Mouse (Mus musculus) lung, postnatal 0 days (tissue): ENCODE measurements around the gene Uckl1. TPM values are rescaled to one million over a fixed set of nuclear protein-coding genes. Genes with fewer than 3 reads are reported as not detected.

Source experiments
- ATAC-seq: fragments of 200-750 bp; cut with Nextera tagmentation; 2 replicates; pipeline ENCODE4 v1.8.0; 2017; ENCODE audit warnings: moderate library complexity
- DNase-seq: peaks from one replicate; pipeline ENCODE4 v3.0.0-alpha.2; 2016; ENCODE audit warnings: low spot score
- H3K27ac ChIP-seq: fragments of 300-500 bp; sonication (generic); 2 replicates; pipeline ENCODE4 v1.5.1; 2014; ENCODE audit warnings: antibody characterized with exemption, mild to moderate bottlenecking, low read length, mixed read lengths
- H3K27me3 ChIP-seq: fragments of 300-500 bp; sonication (generic); replicated peaks from 2 replicates; pipeline ENCODE4 v1.6.1; 2014; ENCODE audit warnings: low read length, mixed read lengths; ENCODE audit not compliant: insufficient read depth
- H3K36me3 ChIP-seq: fragments of 300-500 bp; sonication (generic); 2 replicates; pipeline ENCODE4 v1.6.1; 2014; ENCODE audit warnings: low read length, mixed read lengths; ENCODE audit not compliant: insufficient read depth
- H3K4me1 ChIP-seq: fragments of 300-500 bp; sonication (generic); 2 replicates; pipeline ENCODE4 v1.6.1; 2014; ENCODE audit warnings: antibody characterized with exemption, low read depth, low read length, mixed read lengths; ENCODE audit not compliant: insufficient read depth
- H3K4me2 ChIP-seq: fragments of 300-500 bp; sonication (generic); replicated peaks from 2 replicates; pipeline ENCODE4 v1.6.1; 2014; ENCODE audit warnings: low read depth, mild to moderate bottlenecking, low read length, moderate library complexity, mixed read lengths
- H3K4me3 ChIP-seq: fragments of 300-500 bp; sonication (generic); 2 replicates; pipeline ENCODE4 v1.5.1; 2014; ENCODE audit warnings: low read depth, low read length
- H3K9ac ChIP-seq: fragments of 300-500 bp; sonication (generic); replicated peaks from 2 replicates; pipeline ENCODE4 v1.6.1; 2014; ENCODE audit warnings: low read depth, mild to moderate bottlenecking
- H3K9me3 ChIP-seq: fragments of 300-500 bp; sonication (generic); 2 replicates; pipeline ENCODE4 v1.6.1; 2016; ENCODE audit warnings: low read length, mixed read lengths
- CTCF ChIP-seq: IDR thresholded peaks from 2 replicates; pipeline ENCODE4 v1.5.1; 2016; ENCODE audit warnings: antibody characterized with exemption, mild to moderate bottlenecking
- EP300 ChIP-seq: IDR thresholded peaks from 2 replicates; pipeline ENCODE4 v1.6.1; 2016; ENCODE audit warnings: antibody characterized with exemption, mild to moderate bottlenecking, control low read depth
- WGBS: fragments of 180-500 bp; shearing (Covaris S2); extraction: QIAGEN DNeasy Blood & Tissue Kit; methylation state at CpG from one replicate; pipeline ENCODE4 v1.1.7; 2014; 5-methylcytosine and 5-hydroxymethylcytosine counted together
- polyA plus RNA-seq: library from polyadenylated mRNA; unstranded; fragments of >200 nt; fragmentation: Nextera tagmentation; extraction: Ambion mirVana; gene quantifications from 2 replicates; pipeline ENCODE4 v1.2.1, GENCODE M21; 2015

Gene Uckl1
- polyA plus RNA-seq, result 41.8 and 43.3 TPM in 2 replicates

GRCm38 (mm10) chr2:181584411-181584942 lies at the start of gene Uckl1:
Uckl1 (minus strand) TSS chr2:181584892.
- TF ChIP-seq CTCF, result no peak
- TF ChIP-seq EP300, result no peak
- 0 out of 2 replicates have a peak, but pooled peaks cover 17% of the 10 kb centered on the region for H3K36me3 ChIP-seq
- H3K4me3 ChIP-seq, result no peak within 1 kb of the TSS
- no peak for DNase-seq
- H3K9me3 ChIP-seq, result no peaks in the 10 kb centered on the region
- ATAC-seq, result no peak
- H3K27ac ChIP-seq, result no peak within 1 kb of the TSS
- no peaks in the 10 kb centered on the region for H3K27me3 ChIP-seq
- 88% methylated on average over 4 of the region's 4 CpGs for WGBS
- no peak within 1 kb of the TSS for H3K4me2 ChIP-seq
- H3K4me1 ChIP-seq, result peaks cover 9% of the 10 kb centered on the region
- H3K9ac ChIP-seq, result no peak within 1 kb of the TSS

- no peak overlapping the region for H3K4me3 ChIP-seq
- no peak overlapping the region for H3K27ac ChIP-seq
- no peaks in the 10 kb centered on the region for H3K27me3 ChIP-seq
- TF ChIP-seq CTCF (no peak), EP300 (no peak)
- H3K36me3 ChIP-seq, result peaks cover 41% of the 10 kb centered on the region
- DNase-seq, result no peak
- H3K9ac ChIP-seq, result no peak overlapping the region
- no peak overlapping the region for H3K4me2 ChIP-seq
- ATAC-seq, result no peak
- WGBS, result 92% methylated on average over 6 of the region's 6 CpGs
- H3K4me1 ChIP-seq, result no peaks in the 10 kb centered on the region
- H3K9me3 ChIP-seq, result no peaks in the 10 kb centered on the region
Measured at GRCm38 (mm10) chr2:181632624-181633023, 47.9 kb upstream of the Uckl1 start.

- Histone ChIP-seq H3K4me3 (no peak overlapping the region), H3K27me3 (no peaks in the 10 kb centered on the region), H3K4me2 (no peak overlapping the region), H3K4me1 (no peaks in the 10 kb centered on the region), H3K27ac (no peak overlapping the region), H3K36me3 (peaks cover 8% of the 10 kb centered on the region), H3K9me3 (no peaks in the 10 kb centered on the region), H3K9ac (no peak overlapping the region)
- TF ChIP-seq EP300, result no peak
- no peak for ATAC-seq
- DNase-seq, result no peak
Measured at GRCm38 (mm10) chr2:181628471-181628870, 43.8 kb upstream of the Uckl1 start.

GRCm38 (mm10) chr2:181623401-181623800 lies 38.7 kb upstream of the Uckl1 start:
- Histone ChIP-seq H3K4me2 (no peak overlapping the region), H3K4me3 (no peak overlapping the region), H3K4me1 (no peaks in the 10 kb centered on the region), H3K36me3 (no peaks in the 10 kb centered on the region; the same call in 1 of the 2 replicates), H3K9ac (no peak overlapping the region), H3K9me3 (no peaks in the 10 kb centered on the region), H3K27ac (no peak overlapping the region), H3K27me3 (no peaks in the 10 kb centered on the region)
- peak; percentile 62 for TF ChIP-seq CTCF
- TF ChIP-seq EP300, result no peak
- DNase-seq (peak; percentile 15), ATAC-seq (no peak)

GRCm38 (mm10) chr2:181618761-181619495 lies 34.2 kb upstream of the Uckl1 start:
- Histone ChIP-seq H3K4me1 (no peaks in the 10 kb centered on the region), H3K9me3 (no peaks in the 10 kb centered on the region), H3K27ac (no peak overlapping the region), H3K9ac (no peak overlapping the region), H3K4me2 (no peak overlapping the region), H3K36me3 (peaks cover 3% of the 10 kb centered on the region; the same call in 1 of the 2 replicates), H3K4me3 (no peak overlapping the region), H3K27me3 (no peaks in the 10 kb centered on the region)
- TF ChIP-seq EP300 (no peak), CTCF (no peak)
- ATAC-seq (no peak), DNase-seq (no peak)
- 88% methylated on average over 5 of the region's 5 CpGs for WGBS

- no peak for TF ChIP-seq EP300
- TF ChIP-seq CTCF, result no peak
- H3K27ac ChIP-seq, result no peak overlapping the region
- H3K4me3 ChIP-seq, result no peak overlapping the region
- H3K36me3 ChIP-seq, result no peaks in the 10 kb centered on the region
- no peaks in the 10 kb centered on the region for H3K27me3 ChIP-seq
- peak overlapping the region; percentile 85 for H3K4me2 ChIP-seq
- 57% methylated on average over 4 of the region's 4 CpGs for WGBS
- H3K9ac ChIP-seq, result no peak overlapping the region
- ATAC-seq (no peak), DNase-seq (no peak)
- peaks cover 10% of the 10 kb centered on the region; the same call in 1 of the 2 replicates for H3K4me1 ChIP-seq
- H3K9me3 ChIP-seq, result no peaks in the 10 kb centered on the region
Measured at GRCm38 (mm10) chr2:181602367-181602766, 17.7 kb upstream of the Uckl1 start.
